Mouse (Mus musculus) CH12.LX (cell line): ENCODE results near the gene AI593442. TPM values are rescaled to one million over a fixed set of nuclear protein-coding genes. Genes with fewer than 3 reads are reported as not detected.
A peak's percentile ranks its signal among the peaks of the same experiment; 100 is the strongest.

ENCODE experiments used
- DNase-seq: peaks from one replicate; pipeline ENCODE4 v3.0.0-alpha.2; 2013; ENCODE audit errors: extremely low read depth
- H3K27ac ChIP-seq: 2 replicates; pipeline ENCODE4 v1.5.1; 2012; ENCODE audit warnings: low read depth, mild to moderate bottlenecking, control low read depth, moderate library complexity; ENCODE audit not compliant: insufficient read depth
- H3K27me3 ChIP-seq: replicated peaks from 2 replicates; pipeline ENCODE3; 2012; ENCODE audit warnings: inconsistent platforms
- H3K36me3 ChIP-seq, 2 experiments: replicated peaks in 1 of 2; 2 replicates each; pipeline versions ENCODE3 to v1.6.1; 2012; ENCODE audit warnings: inconsistent platforms in 1 of 2, low read length in 1 of 2, mild to moderate bottlenecking in 1 of 2, mixed read lengths in 1 of 2, moderate library complexity in 1 of 2; ENCODE audit not compliant: control insufficient read depth in 1 of 2, insufficient read depth in 1 of 2
- H3K4me1 ChIP-seq, 2 experiments: 2 replicates each; pipeline ENCODE4 v1.6.1; 2012; ENCODE audit warnings: inconsistent platforms in 1 of 2, moderate library complexity in 1 of 2; ENCODE audit not compliant: insufficient read depth in 2 of 2, control insufficient read depth in 1 of 2
- H3K4me2 ChIP-seq: 2 replicates; pipeline ENCODE4 v1.6.1; 2012; ENCODE audit warnings: low read depth, mild to moderate bottlenecking, control low read depth; ENCODE audit not compliant: poor library complexity, insufficient read depth, severe bottlenecking
- H3K4me3 ChIP-seq, 3 experiments: fragments of 150-350 bp in 1 of 3; sonication (generic) in 1 of 3; replicated peaks in 1 of 3; 2 replicates each; pipeline versions ENCODE3 to v1.5.1; 2011 to 2012; ENCODE audit warnings: low read depth in 2 of 3, low read length in 2 of 3, mild to moderate bottlenecking in 2 of 3, moderate library complexity in 2 of 3, control low read depth in 1 of 3, improper control_type of control experiment in 1 of 3, inconsistent platforms in 1 of 3, mixed read lengths in 1 of 3; ENCODE audit not compliant: poor library complexity in 1 of 3
- H3K79me2 ChIP-seq: replicated peaks from 2 replicates; pipeline ENCODE4 v1.6.1; 2012; ENCODE audit warnings: mild to moderate bottlenecking, moderate library complexity; ENCODE audit not compliant: control insufficient read depth, poor library complexity, insufficient read depth, severe bottlenecking; ENCODE audit errors: extremely low read depth
- H3K9ac ChIP-seq: 2 replicates; pipeline ENCODE4 v1.6.1; 2012; ENCODE audit warnings: low read depth, mild to moderate bottlenecking, control low read depth, moderate library complexity; ENCODE audit not compliant: insufficient read depth
- H3K9me3 ChIP-seq: replicated peaks from 2 replicates; pipeline ENCODE3; 2012; ENCODE audit warnings: low read length, inconsistent platforms, mixed read lengths
- BHLHE40 ChIP-seq: IDR thresholded peaks from 2 replicates; pipeline ENCODE4 v1.6.1; 2011; ENCODE audit warnings: mild to moderate bottlenecking, low read depth, low read length, improper control_type of control experiment
- CHD1 ChIP-seq: IDR thresholded peaks from 2 replicates; pipeline ENCODE4 v1.6.1; 2012; ENCODE audit warnings: low read depth, low read length, improper control_type of control experiment, inconsistent platforms
- CHD2 ChIP-seq: IDR thresholded peaks from 2 replicates; pipeline ENCODE4 v1.6.1; 2011; ENCODE audit warnings: low read length, improper control_type of control experiment
- E2F4 ChIP-seq: IDR thresholded peaks from 2 replicates; pipeline ENCODE4 v1.6.1; 2011; ENCODE audit warnings: low read depth, low read length, improper control_type of control experiment; ENCODE audit not compliant: insufficient replicate concordance
- ELF1 ChIP-seq: IDR thresholded peaks from 2 replicates; pipeline ENCODE4 v1.6.1; 2014; ENCODE audit warnings: low read depth, mild to moderate bottlenecking, inconsistent platforms, low read length, improper control_type of control experiment
- ETS1 ChIP-seq: conservative IDR thresholded peaks from 2 replicates; pipeline ENCODE4 v1.6.1; 2012; ENCODE audit warnings: low read depth, mild to moderate bottlenecking, inconsistent platforms, low read length, improper control_type of control experiment, moderate library complexity
- MAFK ChIP-seq: IDR thresholded peaks from 2 replicates; pipeline ENCODE4 v1.6.1; 2011; ENCODE audit warnings: low read length, improper control_type of control experiment; ENCODE audit not compliant: insufficient replicate concordance
- MAX ChIP-seq: IDR thresholded peaks from 2 replicates; pipeline ENCODE4 v1.6.1; 2011; ENCODE audit warnings: low read length, improper control_type of control experiment
- MEF2A ChIP-seq: IDR thresholded peaks from 2 replicates; pipeline ENCODE4 v1.6.1; 2014; ENCODE audit warnings: low read depth, mild to moderate bottlenecking, inconsistent platforms, low read length, improper control_type of control experiment, borderline replicate concordance
- MXI1 ChIP-seq: IDR thresholded peaks from 2 replicates; pipeline ENCODE4 v1.6.1; 2011; ENCODE audit warnings: mild to moderate bottlenecking, low read depth, low read length, improper control_type of control experiment
- MYC ChIP-seq: IDR thresholded peaks from 2 replicates; pipeline ENCODE4 v1.6.1; 2011; ENCODE audit warnings: low read depth, mild to moderate bottlenecking, improper control_type of control experiment, low read length
- PAX5 ChIP-seq: IDR thresholded peaks from 2 replicates; pipeline ENCODE4 v1.6.1; 2012; ENCODE audit warnings: low read length, inconsistent platforms, mixed read lengths
- POLR2A ChIP-seq: IDR thresholded peaks from 2 replicates; pipeline ENCODE4 v1.6.1; 2011; ENCODE audit warnings: low read depth, mild to moderate bottlenecking, improper control_type of control experiment, low read length
- RAD21 ChIP-seq: IDR thresholded peaks from 2 replicates; pipeline ENCODE4 v1.6.1; 2011; ENCODE audit warnings: low read depth, mild to moderate bottlenecking, low read length, improper control_type of control experiment, moderate library complexity
- RCOR1 ChIP-seq: conservative IDR thresholded peaks from 2 replicates; pipeline ENCODE4 v1.6.1; 2012; ENCODE audit warnings: low read depth, mild to moderate bottlenecking, inconsistent platforms, low read length, improper control_type of control experiment
- TBP ChIP-seq: conservative IDR thresholded peaks from 2 replicates; pipeline ENCODE4 v1.6.1; 2011; ENCODE audit warnings: low read depth, low read length, improper control_type of control experiment
- TCF12 ChIP-seq: IDR thresholded peaks from 2 replicates; pipeline ENCODE4 v1.6.1; 2014; ENCODE audit warnings: low read depth, mild to moderate bottlenecking, inconsistent platforms, low read length, improper control_type of control experiment
- USF1 ChIP-seq: IDR thresholded peaks from 2 replicates; pipeline ENCODE4 v1.6.1; 2014; ENCODE audit warnings: low read depth, mild to moderate bottlenecking, inconsistent platforms, low read length, improper control_type of control experiment
- USF2 ChIP-seq: conservative IDR thresholded peaks from 2 replicates; pipeline ENCODE4 v1.6.1; 2011; ENCODE audit warnings: low read depth, low read length, improper control_type of control experiment
- ZC3H11A ChIP-seq: IDR thresholded peaks from 2 replicates; pipeline ENCODE4 v1.6.1; 2012; ENCODE audit warnings: low read depth, mild to moderate bottlenecking, inconsistent platforms, low read length, improper control_type of control experiment
- ZKSCAN1 ChIP-seq: IDR thresholded peaks from 2 replicates; pipeline ENCODE4 v1.6.1; 2012; ENCODE audit warnings: low read depth, inconsistent platforms, low read length, improper control_type of control experiment, borderline replicate concordance
- ZMIZ1 ChIP-seq: IDR thresholded peaks from 2 replicates; pipeline ENCODE4 v1.6.1; 2012; ENCODE audit warnings: low read depth, mild to moderate bottlenecking, inconsistent platforms, low read length, improper control_type of control experiment
- dilution Hi-C: fragments of 300-500 bp; cut with MboI; formaldehyde crosslinking; loops from 2 replicates; pipeline ENCODE4 v1.14.3; 2020; ENCODE audit warnings: low sequenced_read_pairs; ENCODE audit not compliant: extremely low pct_unique_long_range_greater_than_20kb, extremely low pct_ligation_motif_present
- in situ Hi-C: fragments of 300-500 bp; cut with MboI; formaldehyde crosslinking; loops from 3 replicates; pipeline ENCODE4 v1.14.3; 2019; ENCODE audit warnings: low sequenced_read_pairs, low pct_ligation_motif_present, low pct_unique_long_range_greater_than_20kb, mixed read lengths
- polyA plus RNA-seq: library from polyadenylated mRNA; unstranded; fragments of >175 nt; gene quantifications from 2 replicates; pipeline ENCODE4 v1.2.1, GENCODE M21; 2012; ENCODE audit warnings: low read depth; ENCODE audit not compliant: insufficient read length
- total RNA-seq, 2 experiments: library from RNA; depleted of rRNA; stranded (reverse); fragments of 300-350 nt in 1 of 2; fragments of >200 nt in 1 of 2; gene quantifications; 2 replicates each; pipeline ENCODE4 v1.2.3; 2012 to 2014

The AI593442 gene
- total and polyA plus RNA-seq, 3 experiments, result not detected

GRCm38 (mm10) chr9:52644626-52645025 lies 35.0 kb downstream of the AI593442 start:
- H3K36me3 ChIP-seq, result no peaks in the 10 kb centered on the region
- H3K9ac ChIP-seq, result no peak overlapping the region
- peak; percentile 17 for DNase-seq
- H3K4me2 ChIP-seq, result no peak overlapping the region
- H3K79me2 ChIP-seq, result no peaks in the 10 kb centered on the region
- H3K27ac ChIP-seq, result no peak overlapping the region
- no peaks in the 10 kb centered on the region for H3K27me3 ChIP-seq
- H3K9me3 ChIP-seq, result no peaks in the 10 kb centered on the region
- dilution Hi-C loops, result no loop called here
- H3K4me3 ChIP-seq, result no peak overlapping the region
- TF ChIP-seq MXI1 (no peak), ZC3H11A (no peak), MAX (no peak), MEF2A (no peak), ZMIZ1 (no peak), RCOR1 (no peak), CHD1 (no peak), USF1 (no peak), BHLHE40 (no peak), POLR2A (no peak), USF2 (no peak), ZKSCAN1 (no peak), ELF1 (no peak), RAD21 (no peak)
- H3K4me1 ChIP-seq, result peaks cover 0 to 4% of the 10 kb centered on the region in 2 experiments; a peak in 1 of 4 replicates
- in situ Hi-C loops, result no loop called here

DNA sequence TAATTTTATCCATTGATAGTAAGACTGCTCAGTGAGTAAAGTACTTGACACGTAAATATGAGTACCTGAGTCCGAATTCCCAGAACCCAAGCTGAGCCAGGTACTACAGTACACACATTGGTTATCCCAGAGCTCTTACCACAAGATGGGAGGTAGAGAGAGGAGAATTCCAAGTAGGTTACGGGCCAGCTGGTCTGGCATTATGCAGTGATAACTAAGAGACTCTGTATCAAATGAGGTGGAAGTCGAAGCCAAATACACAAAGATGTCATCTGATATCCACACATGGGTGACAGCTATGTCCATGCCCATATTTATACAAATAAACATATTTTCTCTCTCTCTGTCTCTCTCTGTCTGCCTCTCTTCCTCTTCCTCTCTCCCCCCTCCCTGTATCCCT lies 35.4 kb downstream of the AI593442 start:
- Histone ChIP-seq H3K4me3 (no peak overlapping the region), H3K4me2 (no peak overlapping the region), H3K79me2 (no peaks in the 10 kb centered on the region), H3K36me3 (no peaks in the 10 kb centered on the region), H3K4me1 (peaks cover 0 to 4% of the 10 kb centered on the region in 2 experiments; a peak in 1 of 4 replicates)
- no peak for DNase-seq
- in situ Hi-C loops, result no loop called here
- TF ChIP-seq MAFK (no peak), TBP (no peak), MXI1 (no peak), RCOR1 (no peak), MYC (no peak), CHD2 (no peak), MEF2A (no peak), PAX5 (no peak), ZKSCAN1 (no peak), ETS1 (no peak), TCF12 (no peak), E2F4 (no peak), BHLHE40 (no peak), USF1 (no peak), RAD21 (no peak)
- TF ChIP-seq, all 38 proteins: peak for 0
- Histone ChIP-seq H3K9ac (no peak overlapping the region), H3K9me3 (no peaks in the 10 kb centered on the region), H3K27me3 (no peaks in the 10 kb centered on the region), H3K27ac (no peak overlapping the region)
- dilution Hi-C loops, result no loop called here
